Comparison of ENCODE assay signal across 31 mouse cellular contexts in genomic region chr1:37101717-37102116, GRCm38 (mm10).
DNase-seq lines count a peak whose midpoint lies in the region; ATAC-seq and TF ChIP-seq lines count a peak whose summit lies in the region.
"Had no signal": no experiment of that assay in that cellular context is flagged by ENCODE, and none has a peak within 500 bp of the region (broad histone marks: within the 10 kb centered on the region; RNA-seq: fewer than 3 reads in every experiment).

No protein-coding gene starts in this region.

- no peak overlapping the region for H3K4me3 ChIP-seq in forebrain, embryonic 14.5 days (ENCODE audit: low read depth, low read length)
- no peak overlapping the region for H3K4me3 ChIP-seq in forebrain, embryonic 11.5 days (ENCODE audit: low read depth, low read length)
- peak overlapping the region; percentile 80 for H3K4me3 ChIP-seq in E14TG2a.4 (replicated peaks; ENCODE audit: low read length)
- no peak overlapping the region for H3K4me3 ChIP-seq in midbrain, embryonic 14.5 days (replicated peaks; ENCODE audit: low read depth, low read length)
- H3K4me3 ChIP-seq: forebrain, embryonic 10.5 days; gastrocnemius, adult 2 months; heart, embryonic 15.5 days; hindbrain, embryonic 10.5 days had no signal

- no peak overlapping the region for H3K9ac ChIP-seq in forebrain, embryonic 14.5 days (ENCODE audit: low read length)
- no peak overlapping the region for H3K9ac ChIP-seq in forebrain, embryonic 11.5 days (ENCODE audit: low read length)
- H3K9ac ChIP-seq in midbrain, embryonic 14.5 days (replicated peaks; ENCODE audit: low read length) = no peak overlapping the region
- H3K9ac ChIP-seq: forebrain, postnatal 0 days; heart, embryonic 15.5 days; hindbrain, embryonic 14.5 days had no signal

- H3K36me3 ChIP-seq in forebrain, embryonic 14.5 days (ENCODE audit: control insufficient read depth, insufficient read depth, low read length) = no peaks in the 10 kb centered on the region
- H3K36me3 ChIP-seq in forebrain, embryonic 11.5 days (ENCODE audit: control insufficient read depth, insufficient read depth, low read length) = no peaks in the 10 kb centered on the region
- peaks cover 49% of the 10 kb centered on the region for H3K36me3 ChIP-seq in E14TG2a.4 (ENCODE audit: insufficient read depth, low read length)
- H3K36me3 ChIP-seq in midbrain, embryonic 14.5 days (ENCODE audit: control insufficient read depth, insufficient read depth, low read length) = no peaks in the 10 kb centered on the region
- H3K36me3 ChIP-seq: forebrain, embryonic 10.5 days; heart, embryonic 15.5 days; hindbrain, embryonic 10.5 days had no signal

- H3K4me1 ChIP-seq in forebrain, embryonic 14.5 days (ENCODE audit: control insufficient read depth, insufficient read depth, low read length) = peaks cover 24% of the 10 kb centered on the region
- peaks cover 10% of the 10 kb centered on the region for H3K4me1 ChIP-seq in forebrain, embryonic 11.5 days (replicated peaks; ENCODE audit: control insufficient read depth, insufficient read depth, low read length)
- peaks cover 81% of the 10 kb centered on the region for H3K4me1 ChIP-seq in E14TG2a.4 (replicated peaks; ENCODE audit: low read depth, low read length)
- H3K4me1 ChIP-seq in midbrain, embryonic 14.5 days (ENCODE audit: control insufficient read depth, insufficient read depth, low read length) = peaks cover 9% of the 10 kb centered on the region; the same call in 1 of the 2 replicates
- H3K4me1 ChIP-seq: heart, embryonic 15.5 days had no signal

- H3K9me3 ChIP-seq in forebrain, embryonic 14.5 days (replicated peaks; ENCODE audit: control insufficient read depth, low read length) = no peaks in the 10 kb centered on the region
- H3K9me3 ChIP-seq in forebrain, embryonic 11.5 days (ENCODE audit: control insufficient read depth, low read length) = no peaks in the 10 kb centered on the region
- no peaks in the 10 kb centered on the region for H3K9me3 ChIP-seq in E14TG2a.4 (ENCODE audit: low read length)
- no peaks in the 10 kb centered on the region for H3K9me3 ChIP-seq in midbrain, embryonic 14.5 days (ENCODE audit: control insufficient read depth, low read length)
- H3K9me3 ChIP-seq: forebrain, embryonic 10.5 days; heart, embryonic 15.5 days; hindbrain, embryonic 10.5 days had no signal

- no peak overlapping the region for H3K4me2 ChIP-seq in forebrain, embryonic 14.5 days (ENCODE audit: low read length)
- H3K4me2 ChIP-seq in forebrain, embryonic 11.5 days (ENCODE audit: low read depth, low read length, severe bottlenecking) = no peak overlapping the region
- no peak overlapping the region for H3K4me2 ChIP-seq in midbrain, embryonic 14.5 days (ENCODE audit: low read length)
- H3K4me2 ChIP-seq: heart, embryonic 11.5 days; heart, embryonic 15.5 days; hindbrain, embryonic 14.5 days had no signal

- WGBS in forebrain, embryonic 14.5 days = 24% methylated on average over 2 of the region's 2 CpGs
- 48% methylated on average over 2 of the region's 2 CpGs for WGBS in forebrain, embryonic 11.5 days
- 36% methylated on average over 2 of the region's 2 CpGs for WGBS in midbrain, embryonic 14.5 days

- ATAC-seq in forebrain, embryonic 14.5 days = no peak
- ATAC-seq in forebrain, embryonic 11.5 days (replicated peaks; ENCODE audit: low FRiP score) = no peak
- no peak for ATAC-seq in midbrain, embryonic 14.5 days (ENCODE audit: low FRiP score, low TSS enrichment)
- ATAC-seq: forebrain, postnatal 0 days; hindbrain, postnatal 0 days; inflammation-experienced regulatory T-cells, adult 6 months; intestine, embryonic 16.5 days had no signal

- no peaks in the 10 kb centered on the region for H3K27me3 ChIP-seq in forebrain, embryonic 14.5 days (replicated peaks; ENCODE audit: control insufficient read depth, insufficient read depth, low read length)
- no peaks in the 10 kb centered on the region for H3K27me3 ChIP-seq in forebrain, embryonic 11.5 days (ENCODE audit: control insufficient read depth, insufficient read depth, low read length)
- H3K27me3 ChIP-seq in E14TG2a.4 (ENCODE audit: insufficient read depth, low read length) = no peaks in the 10 kb centered on the region
- H3K27me3 ChIP-seq in midbrain, embryonic 14.5 days (ENCODE audit: control insufficient read depth, insufficient read depth, low read length) = no peaks in the 10 kb centered on the region
- H3K27me3 ChIP-seq: CH12.LX; heart, embryonic 15.5 days had no signal

- H3K27ac ChIP-seq in forebrain, embryonic 14.5 days (ENCODE audit: low read depth, low read length) = no peak overlapping the region
- no peak overlapping the region for H3K27ac ChIP-seq in forebrain, embryonic 11.5 days (ENCODE audit: low read depth, low read length)
- H3K27ac ChIP-seq in midbrain, embryonic 14.5 days (replicated peaks; ENCODE audit: low read depth, low read length) = no peak overlapping the region
- H3K27ac ChIP-seq: forebrain, embryonic 10.5 days; gastrocnemius, adult 2 months; heart, embryonic 15.5 days; hindbrain, embryonic 10.5 days; hindbrain, embryonic 14.5 days; hindbrain, postnatal 0 days had no signal

- peak; percentile 29 for DNase-seq in forebrain, embryonic 14.5 days (ENCODE audit: low spot score)
- no peak for DNase-seq in forebrain, embryonic 11.5 days (ENCODE audit: low spot score)
- DNase-seq in ES-CJ7 (ENCODE audit: low read depth, low spot score) (peak; percentile 95), WW6 (ENCODE audit: low read depth, low spot score) (peak; percentile 28)
- no peak for DNase-seq in embryo, embryonic 10 days (ENCODE audit: low spot score)
- DNase-seq in cerebellum, adult 11-12 months = no peak
- no peak for DNase-seq in midbrain, embryonic 14.5 days
- DNase-seq: adrenal gland, adult 8-10 months; adrenal gland, postnatal 25 days; B cell, adult 2 months; cerebellum, adult 2 months; cerebellum, adult 9-11 months; cerebellum, postnatal 25 days; forebrain, postnatal 0 days; gastrocnemius, adult 2 months; gastrocnemius, postnatal 14 days; heart, adult 11 months; heart, postnatal 10 days; heart, postnatal 36 days; kidney, adult 18-20 months; kidney, adult 9 months had no signal

- no peak for TF ChIP-seq CTCF in E14TG2a.4 (conservative IDR thresholded peaks at IDR 0.05; ENCODE audit: low read length)

Comparison
In these comparisons a context has a peak if more than half of its experiments do, and no peak if none do; other contexts are left out.
1. DNase-seq: peak in forebrain, embryonic 14.5 days (single experiment), ES-CJ7 (single experiment) and WW6 (single experiment); none in forebrain, embryonic 11.5 days (single experiment), embryo, embryonic 10 days (single experiment), cerebellum, adult 11-12 months (single experiment) and midbrain, embryonic 14.5 days (single experiment).